Mouse (Mus musculus): ENCODE measurements around the gene Hivep1.
A peak's percentile ranks its signal among the peaks of the same experiment; 100 is the strongest.

The Hivep1 gene

GRCm38 (mm10) chr13:42076751-42077302 lies 25.0 kb downstream of the Hivep1 start:
- DNase-seq (ENCODE audit: low spot score): no peak

- DNase-seq (ENCODE audit: low spot score): no peak
These were observed 25.8 kb downstream of the Hivep1 start for GRCm38 (mm10) chr13:42077629-42078028.

- DNase-seq (ENCODE audit: low spot score): no peak
These were observed 28.5 kb downstream of the Hivep1 start for GRCm38 (mm10) chr13:42080131-42080916.

- no peak for DNase-seq (ENCODE audit: low spot score)
These were observed 36.5 kb downstream of the Hivep1 start for GRCm38 (mm10) chr13:42088339-42088738.

GRCm38 (mm10) chr13:42089025-42089424 lies 37.2 kb downstream of the Hivep1 start:
- no peak for DNase-seq (ENCODE audit: low spot score)

- no peak for DNase-seq (ENCODE audit: low spot score)
These were observed 38.9 kb downstream of the Hivep1 start for GRCm38 (mm10) chr13:42090751-42091150.

- DNase-seq (ENCODE audit: low spot score): no peak
These were observed 40.7 kb downstream of the Hivep1 start for GRCm38 (mm10) chr13:42092392-42093139.

- no peak for DNase-seq (ENCODE audit: low spot score)
These were observed 41.6 kb downstream of the Hivep1 start for GRCm38 (mm10) chr13:42093268-42094042.

- DNase-seq (ENCODE audit: low spot score): no peak
These were observed 44.1 kb downstream of the Hivep1 start for GRCm38 (mm10) chr13:42095826-42096515.

GRCm38 (mm10) chr13:42097109-42097508 lies 45.3 kb downstream of the Hivep1 start:
- no peak for DNase-seq (ENCODE audit: low spot score)

GRCm38 (mm10) chr13:42098522-42098921 lies 46.7 kb downstream of the Hivep1 start:
- no peak for DNase-seq (ENCODE audit: low spot score)

GRCm38 (mm10) chr13:42099523-42099922 lies 47.7 kb downstream of the Hivep1 start:
- no peak for DNase-seq (ENCODE audit: low spot score)

GRCm38 (mm10) chr13:42101440-42102190 lies 49.8 kb downstream of the Hivep1 start:
- no peak for DNase-seq (ENCODE audit: low spot score)

GRCm38 (mm10) chr13:42102980-42103379 lies 51.2 kb downstream of the Hivep1 start:
- DNase-seq (ENCODE audit: low spot score): peak; percentile 32

GRCm38 (mm10) chr13:42103486-42104166 lies 51.8 kb downstream of the Hivep1 start:
- no peak for DNase-seq (ENCODE audit: low spot score)

GRCm38 (mm10) chr13:42104371-42104770 lies 52.5 kb downstream of the Hivep1 start:
- no peak for DNase-seq (ENCODE audit: low spot score)

GRCm38 (mm10) chr13:42108483-42109215 lies 56.8 kb downstream of the Hivep1 start:
- DNase-seq (ENCODE audit: low spot score): no peak

GRCm38 (mm10) chr13:42110416-42110815 lies 58.6 kb downstream of the Hivep1 start:
- no peak for DNase-seq (ENCODE audit: low spot score)

- no peak for DNase-seq (ENCODE audit: low spot score)
These were observed 60.2 kb downstream of the Hivep1 start for GRCm38 (mm10) chr13:42112071-42112470.

- DNase-seq (ENCODE audit: low spot score): no peak
These were observed 60.9 kb downstream of the Hivep1 start for GRCm38 (mm10) chr13:42112748-42113147.
